7 mouse cellular contexts compared by ENCODE assay signal in genomic region chr5:122354492-122355067, GRCm38 (mm10). TPM values are rescaled to one million over a fixed set of nuclear protein-coding genes. Genes with fewer than 3 reads are reported as not detected.
DNase-seq lines count a peak whose midpoint lies in the region; ATAC-seq and TF ChIP-seq lines count a peak whose summit lies in the region.

No protein-coding gene starts in this region.

- no peaks in the 10 kb centered on the region for H3K9me3 ChIP-seq in lung, postnatal 0 days (ENCODE audit: low read length)
- H3K9me3 ChIP-seq in limb, embryonic 13.5 days, result no peaks in the 10 kb centered on the region
- no peaks in the 10 kb centered on the region for H3K9me3 ChIP-seq in stomach, embryonic 14.5 days (ENCODE audit: control insufficient read depth, low read depth, low read length)

- no peak for DNase-seq in lung, postnatal 0 days (ENCODE audit: low spot score)
- no peak for DNase-seq in lung, postnatal 25 days (ENCODE audit: low spot score)
- DNase-seq in adrenal gland, adult (ENCODE audit: inconsistent age in 2 of 2, low spot score in 1 of 2), result no peak
- DNase-seq in adrenal gland, postnatal 4 days (ENCODE audit: low spot score in 2 of 2), result no peak

- TF ChIP-seq EP300 in lung, postnatal 0 days (IDR thresholded peaks at IDR 0.05), result no peak

- H3K4me2 ChIP-seq in lung, postnatal 0 days (replicated peaks; ENCODE audit: low read depth, low read length), result peak overlapping the region; percentile 73
- peak overlapping the region; percentile 82 for H3K4me2 ChIP-seq in limb, embryonic 13.5 days (replicated peaks)
- H3K4me2 ChIP-seq in stomach, embryonic 14.5 days (replicated peaks; ENCODE audit: low read depth, low read length), result peak overlapping the region; percentile 72

- 0 out of 2 replicates have a peak, but pooled peaks cover 6% of the 10 kb centered on the region for H3K4me1 ChIP-seq in lung, postnatal 0 days (ENCODE audit: insufficient read depth, low read depth, low read length)
- H3K4me1 ChIP-seq in limb, embryonic 13.5 days, result peaks cover 12% of the 10 kb centered on the region
- H3K4me1 ChIP-seq in stomach, embryonic 14.5 days (ENCODE audit: control insufficient read depth, insufficient read depth, low read length), result 0 out of 2 replicates have a peak, but pooled peaks cover 2% of the 10 kb centered on the region

- 2% methylated on average over 45 of the region's 57 CpGs for WGBS in lung, postnatal 0 days
- 0% methylated on average over 54 of the region's 57 CpGs for WGBS in limb, embryonic 13.5 days
- under 1% methylated on average over 52 of the region's 57 CpGs for WGBS in stomach, embryonic 14.5 days

- peak overlapping the region; percentile 80 for H3K4me3 ChIP-seq in lung, postnatal 0 days (ENCODE audit: low read depth, low read length)
- peak overlapping the region; percentile 98 for H3K4me3 ChIP-seq in limb, embryonic 13.5 days
- peak overlapping the region; percentile 80 for H3K4me3 ChIP-seq in stomach, embryonic 14.5 days (ENCODE audit: low read depth, low read length)

- no peaks in the 10 kb centered on the region for H3K27me3 ChIP-seq in lung, postnatal 0 days (replicated peaks; ENCODE audit: insufficient read depth, low read length)
- no peaks in the 10 kb centered on the region for H3K27me3 ChIP-seq in limb, embryonic 13.5 days
- no peaks in the 10 kb centered on the region for H3K27me3 ChIP-seq in stomach, embryonic 14.5 days (ENCODE audit: control insufficient read depth, insufficient read depth, low read length)

- peak; percentile 46 for TF ChIP-seq CTCF in lung, postnatal 0 days (IDR thresholded peaks at IDR 0.05)

- H3K9ac ChIP-seq in lung, postnatal 0 days (replicated peaks; ENCODE audit: low read depth), result peak overlapping the region; percentile 77
- H3K9ac ChIP-seq in limb, embryonic 13.5 days, result peak overlapping the region; percentile 92
- H3K9ac ChIP-seq in stomach, embryonic 14.5 days (replicated peaks; ENCODE audit: low read depth, low read length), result peak overlapping the region; percentile 87

- no peaks in the 10 kb centered on the region for H3K36me3 ChIP-seq in lung, postnatal 0 days (ENCODE audit: insufficient read depth, low read length)
- peaks cover 18% of the 10 kb centered on the region; the same call in 1 of the 2 replicates for H3K36me3 ChIP-seq in limb, embryonic 13.5 days
- no peaks in the 10 kb centered on the region for H3K36me3 ChIP-seq in stomach, embryonic 14.5 days (ENCODE audit: control insufficient read depth, insufficient read depth, low read length)

- H3K27ac ChIP-seq in lung, postnatal 0 days (ENCODE audit: low read length), result peak overlapping the region; percentile 69
- peak overlapping the region; percentile 44; the same call in 1 of the 2 replicates for H3K27ac ChIP-seq in limb, embryonic 13.5 days
- H3K27ac ChIP-seq in stomach, embryonic 14.5 days (ENCODE audit: low read length), result peak overlapping the region; percentile 56; the same call in 1 of the 2 replicates

- ATAC-seq in lung, postnatal 0 days, result peak; percentile 81
- ATAC-seq in erythroblast, adult 5-6 weeks (replicated peaks; ENCODE audit: low FRiP score, poor library complexity, severe bottlenecking), result peak; percentile 10; the same call in 1 of the 2 replicates
- peak; percentile 70 for ATAC-seq in limb, embryonic 13.5 days (ENCODE audit: low FRiP score, low read depth)
- ATAC-seq in stomach, embryonic 14.5 days (ENCODE audit: insufficient number of reproducible peaks, insufficient read depth, low FRiP score, low read depth), result peak; percentile 68; the same call in 1 of the 2 replicates

RNA-seq across cellular contexts. Expression of gene Vps29, which starts 0.4 kb away (rescaled TPM):
- polyA plus RNA-seq in lung, postnatal 0 days (2015; fragmentation: Nextera tagmentation; extraction: Ambion mirVana), result 189 and 193 TPM in 2 replicates
- 43.9 and 44.2 TPM in 2 replicates for total RNA-seq in erythroblast, adult 5-6 weeks (2015; ENCODE audit: low replicate concordance)
- total RNA-seq in erythroblast, adult 5-6 weeks (2017; ENCODE audit: low replicate concordance), result 19.8 and 23.4 TPM in 2 replicates
- polyA plus RNA-seq in limb, embryonic 13.5 days (2015; fragmentation: Nextera tagmentation; extraction: Ambion mirVana), result 185 and 193 TPM in 2 replicates
- polyA plus RNA-seq in stomach, embryonic 14.5 days (2014; fragmentation: Nextera tagmentation; extraction: Ambion mirVana), result 209 and 221 TPM in 2 replicates
- 100 to 1,000 TPM; 127 to 134 TPM for total RNA-seq in adrenal gland, postnatal 4 days (2021)

RNA-seq across cellular contexts. Expression of gene Rad9b, which starts 0.5 kb away (rescaled TPM):
- polyA plus RNA-seq in lung, postnatal 0 days (2015; fragmentation: Nextera tagmentation; extraction: Ambion mirVana), result 6.4 and 6.9 TPM in 2 replicates
- total RNA-seq in erythroblast, adult 5-6 weeks (2015; ENCODE audit: low replicate concordance), result 1.5 TPM in 1 of 2 replicates, not detected in the other
- total RNA-seq in erythroblast, adult 5-6 weeks (2017; ENCODE audit: low replicate concordance), result 0.56 TPM in 1 of 2 replicates, not detected in the other
- polyA plus RNA-seq in limb, embryonic 13.5 days (2015; fragmentation: Nextera tagmentation; extraction: Ambion mirVana), result 17.1 TPM in 2 replicates
- 13.0 and 15.3 TPM in 2 replicates for polyA plus RNA-seq in stomach, embryonic 14.5 days (2014; fragmentation: Nextera tagmentation; extraction: Ambion mirVana)
- total RNA-seq in adrenal gland, postnatal 4 days (2021), result 1 to 10 TPM; 4.9 to 5.4 TPM

RNA-seq across cellular contexts. Expression of gene Gpn3, which starts 17.1 kb away (rescaled TPM):
- polyA plus RNA-seq in lung, postnatal 0 days (2015; fragmentation: Nextera tagmentation; extraction: Ambion mirVana), result 61.2 and 69.2 TPM in 2 replicates
- total RNA-seq in erythroblast, adult 5-6 weeks (2015; ENCODE audit: low replicate concordance), result 21.1 and 35.9 TPM in 2 replicates
- 25.0 and 53.7 TPM in 2 replicates for total RNA-seq in erythroblast, adult 5-6 weeks (2017; ENCODE audit: low replicate concordance)
- polyA plus RNA-seq in limb, embryonic 13.5 days (2015; fragmentation: Nextera tagmentation; extraction: Ambion mirVana), result 78.2 and 81.9 TPM in 2 replicates
- 65.7 and 67.0 TPM in 2 replicates for polyA plus RNA-seq in stomach, embryonic 14.5 days (2014; fragmentation: Nextera tagmentation; extraction: Ambion mirVana)
- 10 to 100 TPM; 34.9 to 41.1 TPM for total RNA-seq in adrenal gland, postnatal 4 days (2021)

RNA-seq across cellular contexts. Expression of gene Fam216a, which starts 17.6 kb away (rescaled TPM):
- 41.0 and 42.1 TPM in 2 replicates for polyA plus RNA-seq in lung, postnatal 0 days (2015; fragmentation: Nextera tagmentation; extraction: Ambion mirVana)
- total RNA-seq in erythroblast, adult 5-6 weeks (2015; ENCODE audit: low replicate concordance), result 6.5 and 9.0 TPM in 2 replicates
- total RNA-seq in erythroblast, adult 5-6 weeks (2017; ENCODE audit: low replicate concordance), result 5.9 and 6.4 TPM in 2 replicates
- polyA plus RNA-seq in limb, embryonic 13.5 days (2015; fragmentation: Nextera tagmentation; extraction: Ambion mirVana), result 85.3 and 89.6 TPM in 2 replicates
- 62.9 and 64.7 TPM in 2 replicates for polyA plus RNA-seq in stomach, embryonic 14.5 days (2014; fragmentation: Nextera tagmentation; extraction: Ambion mirVana)
- 10 to 100 TPM; 43.4 to 45.3 TPM for total RNA-seq in adrenal gland, postnatal 4 days (2021)

RNA-seq across cellular contexts. Expression of gene Arpc3, which starts 37.1 kb away (rescaled TPM):
- polyA plus RNA-seq in lung, postnatal 0 days (2015; fragmentation: Nextera tagmentation; extraction: Ambion mirVana), result 169 and 177 TPM in 2 replicates
- 98.4 and 108 TPM in 2 replicates for total RNA-seq in erythroblast, adult 5-6 weeks (2015; ENCODE audit: low replicate concordance)
- total RNA-seq in erythroblast, adult 5-6 weeks (2017; ENCODE audit: low replicate concordance), result 220 and 303 TPM in 2 replicates
- 99.4 and 106 TPM in 2 replicates for polyA plus RNA-seq in limb, embryonic 13.5 days (2015; fragmentation: Nextera tagmentation; extraction: Ambion mirVana)
- polyA plus RNA-seq in stomach, embryonic 14.5 days (2014; fragmentation: Nextera tagmentation; extraction: Ambion mirVana), result 43.4 and 49.9 TPM in 2 replicates
- total RNA-seq in adrenal gland, postnatal 4 days (2021), result 100 to 1,000 TPM; 164 to 180 TPM

Comparison
In these comparisons a context has a peak if more than half of its experiments do, and no peak if none do; other contexts are left out.
1. ATAC-seq: peak in every context shown above with its lines; median percentile 81 in lung, postnatal 0 days; 70 in limb, embryonic 13.5 days; 68 in stomach, embryonic 14.5 days; 10 in erythroblast, adult 5-6 weeks.